Mouse (Mus musculus) heart, embryonic 14.5 days (tissue): Measurements from ENCODE around the gene Chuk. TPM values are rescaled to one million over a fixed set of nuclear protein-coding genes. Genes with fewer than 3 reads are reported as not detected.
"Not testable (repeated sequence)": the region's sequence is repeated elsewhere in the genome, so short reads cannot be mapped to it uniquely, and the experiment has no call there.

Experiments
- ATAC-seq: fragments of 200-750 bp; cut with Nextera tagmentation; 2 replicates; pipeline ENCODE4 v1.8.0; 2017; ENCODE audit warnings: low read depth, moderate TSS enrichment; ENCODE audit not compliant: insufficient number of reproducible peaks, insufficient read depth, low FRiP score
- H3K27ac ChIP-seq, 2 experiments: fragments of 200-500 bp in 1 of 2; fragments of 300-500 bp in 1 of 2; sonication (generic) in 1 of 2; replicated peaks in 1 of 2; 2 replicates each; pipeline ENCODE4 v1.5.1; 2012 to 2014; ENCODE audit warnings: low read depth in 2 of 2, low read length in 2 of 2, control low read depth in 1 of 2, mild to moderate bottlenecking in 1 of 2, mixed read lengths in 1 of 2; ENCODE audit not compliant: control insufficient read depth in 1 of 2, insufficient read depth in 1 of 2
- H3K27me3 ChIP-seq: fragments of 300-500 bp; sonication (generic); 2 replicates; pipeline ENCODE4 v1.6.1; 2014; ENCODE audit warnings: mild to moderate bottlenecking, low read length, control low read depth; ENCODE audit not compliant: control insufficient read depth, insufficient read depth
- H3K36me3 ChIP-seq: fragments of 300-500 bp; sonication (generic); 2 replicates; pipeline ENCODE4 v1.6.1; 2014; ENCODE audit warnings: mild to moderate bottlenecking, control low read depth, low read length, mixed read lengths; ENCODE audit not compliant: control insufficient read depth, insufficient read depth
- H3K4me1 ChIP-seq, 2 experiments: fragments of 200-500 bp in 1 of 2; fragments of 300-500 bp in 1 of 2; sonication (generic) in 1 of 2; 2 replicates each; pipeline ENCODE4 v1.6.1; 2012 to 2014; ENCODE audit warnings: low read length in 2 of 2, control low read depth in 1 of 2, mixed read lengths in 1 of 2; ENCODE audit not compliant: control insufficient read depth in 2 of 2, insufficient read depth in 2 of 2
- H3K4me2 ChIP-seq: fragments of 300-500 bp; sonication (generic); 2 replicates; pipeline ENCODE4 v1.6.1; 2014; ENCODE audit warnings: mild to moderate bottlenecking, low read length
- H3K4me3 ChIP-seq, 2 experiments: fragments of 200-500 bp in 1 of 2; fragments of 300-500 bp in 1 of 2; sonication (generic) in 1 of 2; 2 replicates each; pipeline ENCODE4 v1.5.1; 2012 to 2014; ENCODE audit warnings: low read length in 2 of 2, mild to moderate bottlenecking in 2 of 2, control low read depth in 1 of 2, low read depth in 1 of 2, moderate library complexity in 1 of 2; ENCODE audit not compliant: control insufficient read depth in 1 of 2, insufficient read depth in 1 of 2
- H3K9ac ChIP-seq: fragments of 300-500 bp; sonication (generic); 2 replicates; pipeline ENCODE4 v1.6.1; 2014; ENCODE audit warnings: mild to moderate bottlenecking, low read length
- H3K9me3 ChIP-seq: fragments of 300-500 bp; sonication (generic); 2 replicates; pipeline ENCODE4 v1.6.1; 2016; ENCODE audit warnings: low read length, control low read depth; ENCODE audit not compliant: control insufficient read depth
- WGBS: fragments of 180-500 bp; shearing (Covaris S2); extraction: QIAGEN DNeasy Blood & Tissue Kit; methylation state at CpG from one replicate; pipeline ENCODE4 v1.1.7; 2014; 5-methylcytosine and 5-hydroxymethylcytosine counted together
- polyA plus RNA-seq: library from polyadenylated mRNA; unstranded; fragments of >200 nt; fragmentation: Nextera tagmentation; extraction: Ambion mirVana; gene quantifications from 2 replicates; pipeline ENCODE4 v1.2.1, GENCODE M21; 2014

Chuk gene
- polyA plus RNA-seq, 1 experiment from 2014 or later: 32.2 TPM

GRCm38 (mm10) chr19:44127729-44128497 is 20.6 kb upstream of the Chuk start:
- 93% methylated on average over 10 of the region's 10 CpGs for WGBS

GRCm38 (mm10) chr19:44121137-44121536 is 13.9 kb upstream of the Chuk start:
- Histone ChIP-seq H3K4me1 (no peaks in the 10 kb centered on the region), H3K36me3 (peaks cover 95% of the 10 kb centered on the region), H3K27ac (no peak overlapping the region), H3K4me2 (no peak overlapping the region), H3K9me3 (no peaks in the 10 kb centered on the region), H3K27me3 (no peaks in the 10 kb centered on the region), H3K9ac (no peak overlapping the region), H3K4me3 (no peak overlapping the region)
- 92% methylated on average over 7 of the region's 7 CpGs for WGBS
- no peak for ATAC-seq

More at GRCm38 (mm10) chr19:44127729-44128497, 20.6 kb upstream of the Chuk start:
- H3K9ac ChIP-seq: no peak overlapping the region
- no peak overlapping the region for H3K4me2 ChIP-seq
- no peak overlapping the region for H3K4me3 ChIP-seq
- no peaks in the 10 kb centered on the region for H3K9me3 ChIP-seq
- no peaks in the 10 kb centered on the region for H3K27me3 ChIP-seq
- H3K27ac ChIP-seq: no peak overlapping the region
- peaks cover 97% of the 10 kb centered on the region for H3K36me3 ChIP-seq
- no peak for ATAC-seq
- H3K4me1 ChIP-seq: no peaks in the 10 kb centered on the region

DNA sequence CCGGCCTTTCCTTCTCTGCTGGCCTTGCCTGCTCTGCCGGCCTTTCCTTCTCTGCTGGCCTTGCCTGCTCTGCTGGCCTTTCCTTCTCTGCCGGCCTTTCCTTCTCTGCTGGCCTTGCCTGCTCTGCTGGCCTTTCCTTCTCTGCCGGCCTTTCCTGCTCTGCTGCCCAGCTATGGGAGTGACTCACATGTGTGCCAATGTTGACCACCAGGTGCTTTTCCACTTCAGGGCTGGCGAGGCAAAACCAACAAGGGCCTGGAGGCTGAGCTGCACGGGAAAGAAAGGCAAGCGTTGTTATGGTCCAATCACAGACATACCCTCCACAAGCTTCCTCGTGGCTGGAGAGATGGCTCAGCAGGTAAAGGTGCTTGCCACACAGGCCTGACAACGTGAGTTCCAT is 13.4 kb upstream of the Chuk start:
- WGBS: 92% methylated on average over 7 of the region's 9 CpGs
- H3K4me3 ChIP-seq, ATAC-seq, H3K9me3 ChIP-seq, H3K4me1 ChIP-seq, H3K4me2 ChIP-seq, H3K27ac ChIP-seq, H3K9ac ChIP-seq, H3K27me3 ChIP-seq: not testable (repeated sequence)
- H3K36me3 ChIP-seq: peaks cover 93% of the 10 kb centered on the region

GRCm38 (mm10) chr19:44117793-44118192 is 10.5 kb upstream of the Chuk start:
- no peak for ATAC-seq
- no peaks in the 10 kb centered on the region for H3K4me1 ChIP-seq
- no peaks in the 10 kb centered on the region for H3K9me3 ChIP-seq
- no peak overlapping the region for H3K4me3 ChIP-seq
- H3K27me3 ChIP-seq: no peaks in the 10 kb centered on the region
- no peak overlapping the region for H3K27ac ChIP-seq
- no peak overlapping the region for H3K4me2 ChIP-seq
- peaks cover 91% of the 10 kb centered on the region for H3K36me3 ChIP-seq
- H3K9ac ChIP-seq: no peak overlapping the region

- 68% methylated on average over 7 of the region's 7 CpGs for WGBS
- Histone ChIP-seq H3K4me3 (no peak overlapping the region), H3K27me3 (no peaks in the 10 kb centered on the region), H3K27ac (no peak overlapping the region), H3K9ac (no peak overlapping the region), H3K4me1 (peaks cover 4 to 5% of the 10 kb centered on the region in 2 experiments), H3K9me3 (no peaks in the 10 kb centered on the region), H3K36me3 (peaks cover 68% of the 10 kb centered on the region), H3K4me2 (no peak overlapping the region)
- ATAC-seq: no peak
Observed at GRCm38 (mm10) chr19:44111706-44112105, 4.4 kb upstream of the Chuk start.

DNA sequence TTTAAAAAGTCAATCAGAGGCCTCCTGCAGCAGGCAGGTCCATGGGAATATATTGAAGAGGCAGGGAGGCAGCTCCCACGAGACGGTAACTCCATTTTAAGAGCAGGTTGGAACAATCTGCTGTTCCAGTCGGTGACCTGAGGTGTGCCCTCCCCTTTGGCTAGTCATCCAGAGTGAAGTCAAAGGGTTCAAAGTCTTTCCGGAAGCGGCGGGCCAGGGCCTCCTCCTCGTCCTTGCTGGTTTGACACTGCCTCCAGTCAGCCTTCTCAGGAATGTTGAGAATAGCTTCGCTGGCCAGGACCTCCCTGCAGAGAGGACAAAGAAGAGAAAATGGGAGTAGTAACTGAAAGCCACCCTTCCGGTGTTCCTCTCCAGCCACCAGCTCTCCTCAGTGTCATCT is 3.1 kb upstream of the Chuk start:
- Histone ChIP-seq H3K4me1 (peaks cover 5 to 11% of the 10 kb centered on the region in 2 experiments), H3K27ac (no peak overlapping the region), H3K36me3 (peaks cover 57% of the 10 kb centered on the region), H3K4me3 (no peak overlapping the region), H3K4me2 (no peak overlapping the region), H3K27me3 (no peaks in the 10 kb centered on the region), H3K9ac (no peak overlapping the region), H3K9me3 (no peaks in the 10 kb centered on the region)
- 87% methylated on average over 9 of the region's 9 CpGs for WGBS
- no peak for ATAC-seq

DNA sequence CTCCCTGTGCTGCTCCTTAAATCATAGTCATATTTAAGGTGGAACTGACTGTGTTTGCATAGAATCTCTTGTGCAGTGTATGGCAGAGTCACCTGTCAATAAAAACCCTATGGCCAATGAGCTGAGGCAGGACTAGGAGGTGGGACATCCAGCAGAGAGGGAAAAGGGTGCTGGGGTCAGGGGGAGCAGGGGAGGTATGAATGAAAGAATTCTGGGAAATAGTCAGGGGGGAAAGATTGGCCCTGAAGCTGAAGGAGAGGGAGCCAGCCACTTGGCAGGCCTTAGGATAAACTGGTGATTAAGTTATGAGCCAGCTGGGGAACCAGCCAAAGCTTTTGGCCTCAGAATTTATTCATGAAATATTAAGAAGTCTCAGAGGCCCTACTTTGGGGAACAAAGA is 1.7 kb upstream of the Chuk start:
- no peak overlapping the region for H3K9ac ChIP-seq

More for the DNA sequence above, 1.7 kb upstream of the Chuk start:
- no peak overlapping the region for H3K4me3 ChIP-seq
- peaks cover 45% of the 10 kb centered on the region for H3K36me3 ChIP-seq
- no peak for ATAC-seq
- H3K4me2 ChIP-seq: no peak overlapping the region
- no peaks in the 10 kb centered on the region for H3K9me3 ChIP-seq
- H3K4me1 ChIP-seq: peaks cover 5 to 11% of the 10 kb centered on the region in 2 experiments
- H3K27ac ChIP-seq: no peak overlapping the region
- no peaks in the 10 kb centered on the region for H3K27me3 ChIP-seq
